Mouse (Mus musculus) small intestine, adult 2 months (tissue): Measurements from ENCODE around the gene Ifi202b. TPM values are rescaled to one million over a fixed set of nuclear protein-coding genes. Genes with fewer than 3 reads are reported as not detected.
"Not testable (repeated sequence)": the region's sequence is repeated elsewhere in the genome, so short reads cannot be mapped to it uniquely, and the experiment has no call there.

Source experiments
- H3K27ac ChIP-seq: fragments of 200-500 bp; 2 replicates; pipeline ENCODE4 v1.5.1; 2012; ENCODE audit warnings: low read depth, low read length, control low read depth, inconsistent platforms; ENCODE audit not compliant: insufficient read depth
- H3K27me3 ChIP-seq: fragments of 200-500 bp; 2 replicates; pipeline ENCODE4 v1.6.1; 2012; ENCODE audit warnings: mild to moderate bottlenecking, moderate library complexity, low read length, inconsistent platforms; ENCODE audit not compliant: control insufficient read depth, insufficient read depth
- H3K36me3 ChIP-seq: fragments of 200-500 bp; 2 replicates; pipeline ENCODE4 v1.6.1; 2012; ENCODE audit warnings: mild to moderate bottlenecking, low read length, control low read depth, inconsistent platforms; ENCODE audit not compliant: control insufficient read depth, insufficient read depth
- H3K4me1 ChIP-seq: fragments of 200-500 bp; 2 replicates; pipeline ENCODE4 v1.6.1; 2012; ENCODE audit warnings: low read length, inconsistent platforms, mixed read lengths; ENCODE audit not compliant: control insufficient read depth, insufficient read depth, insufficient read length
- H3K4me3 ChIP-seq: fragments of 200-500 bp; 2 replicates; pipeline ENCODE4 v1.5.1; 2012; ENCODE audit warnings: low read depth, mild to moderate bottlenecking, control low read depth, inconsistent platforms, low read length, moderate library complexity
- CTCF ChIP-seq: fragments of 200-500 bp; IDR thresholded peaks from 2 replicates; pipeline ENCODE4 v1.5.1; 2012; ENCODE audit warnings: low read depth, mild to moderate bottlenecking, control low read depth, inconsistent platforms, low read length, moderate library complexity, mixed read lengths; ENCODE audit not compliant: insufficient replicate concordance, insufficient read length; ENCODE audit errors: extremely low read depth
- POLR2A ChIP-seq: fragments of 200-500 bp; IDR thresholded peaks from 2 replicates; pipeline ENCODE4 v1.6.1; 2012; ENCODE audit warnings: low read depth, mild to moderate bottlenecking, control low read depth, inconsistent platforms, low read length, moderate library complexity
- WGBS: fragments of 180-500 bp; shearing (Covaris S2); methylation state at CpG from one replicate; pipeline ENCODE4 v1.1.7; 2018; 5-methylcytosine and 5-hydroxymethylcytosine counted together
- polyA plus RNA-seq: library from polyadenylated mRNA; depleted of rRNA; stranded (reverse); fragments of >200 nt; gene quantifications from 2 replicates; pipeline ENCODE4 v1.2.3, GENCODE M21; 2012; rRNA removed

The Ifi202b gene
- polyA plus RNA-seq, 1 experiment: 0.10 TPM

DNA sequence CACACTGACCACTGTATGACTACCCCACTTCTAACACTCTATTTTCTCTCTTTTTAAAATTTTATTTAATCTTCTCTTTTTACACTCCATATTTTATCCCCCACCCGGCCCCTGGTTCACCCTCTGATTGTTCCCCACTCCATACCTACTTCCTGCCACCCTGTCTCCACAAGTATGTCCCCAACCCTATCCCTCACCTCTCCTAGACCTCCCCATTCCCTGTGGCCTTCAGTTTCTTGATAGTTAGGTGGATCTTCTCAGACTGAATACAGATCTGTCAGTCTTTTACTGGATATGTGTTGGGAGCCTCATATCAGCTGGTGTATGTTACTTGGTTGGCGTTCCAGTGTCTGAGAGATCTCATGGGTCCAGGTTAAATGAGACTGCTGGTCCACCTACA lies 68.0 kb downstream of the Ifi202b start:
- WGBS: 91% methylated on average over 2 of the region's 2 CpGs
- no peaks in the 10 kb centered on the region for H3K27me3 ChIP-seq
- TF ChIP-seq CTCF (no peak), POLR2A (no peak)

DNA sequence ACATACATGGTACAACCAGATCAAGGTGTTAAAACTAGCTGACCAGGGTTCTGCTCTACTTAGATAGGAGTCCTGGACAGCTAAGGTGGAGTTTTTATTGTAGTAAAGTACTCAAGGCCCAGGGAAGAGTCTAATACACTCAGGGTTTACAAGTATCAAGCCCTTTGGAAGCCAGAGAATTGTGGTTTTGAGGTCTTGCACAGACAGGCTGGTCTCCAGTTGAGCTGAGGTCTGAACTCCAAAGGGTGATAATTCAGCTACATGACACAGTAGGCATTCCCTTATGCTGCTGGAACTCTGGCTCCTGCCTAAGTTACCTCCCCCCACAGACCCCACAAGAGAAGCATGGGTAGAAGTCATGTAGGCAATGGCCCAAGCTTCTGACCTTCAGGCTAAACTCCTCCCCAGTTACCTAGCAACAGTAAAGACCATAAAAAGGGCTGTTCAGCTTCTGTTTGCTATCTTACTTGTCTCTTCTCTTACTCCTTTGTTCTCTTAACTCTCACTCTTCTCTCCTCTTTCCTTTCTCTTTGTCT lies 69.2 kb downstream of the Ifi202b start:
- H3K4me3 ChIP-seq, H3K36me3 ChIP-seq, H3K27ac ChIP-seq, H3K4me1 ChIP-seq, H3K27me3 ChIP-seq: not testable (repeated sequence)

More for the DNA sequence above, 68.0 kb downstream of the Ifi202b start:
- Histone ChIP-seq H3K4me3 (no peak overlapping the region), H3K27ac (no peak overlapping the region), H3K4me1 (no peaks in the 10 kb centered on the region), H3K36me3 (no peaks in the 10 kb centered on the region)

Other genes starting within 250 kb of the Ifi202b start
- gene Ifi207, start 241.0 kb downstream of the Ifi202b start, polyA plus RNA-seq: 1.3 and 1.8 TPM in 2 replicates
- gene Ifi204, start 215.8 kb downstream of the Ifi202b start, polyA plus RNA-seq: 0.06 and 0.14 TPM in 2 replicates
- gene Ifi211, start 69.7 kb downstream of the Ifi202b start, polyA plus RNA-seq: 0.06 and 0.15 TPM in 2 replicates
- 0.19 and 0.33 TPM in 2 replicates for gene Mndal, start 40.3 kb downstream of the Ifi202b start, polyA plus RNA-seq
- gene Ifi203, start 40.1 kb downstream of the Ifi202b start, polyA plus RNA-seq: 1.4 and 2.3 TPM in 2 replicates
- 0.06 and 0.10 TPM in 2 replicates for gene Ifi205, start 49.1 kb upstream of the Ifi202b start, polyA plus RNA-seq
- 0.10 and 0.11 TPM in 2 replicates for gene Olfr433, start 58.0 kb upstream of the Ifi202b start, polyA plus RNA-seq
- gene Olfr432, start 66.5 kb upstream of the Ifi202b start, polyA plus RNA-seq: 0.34 TPM in 1 of 2 replicates, not detected in the other
- not detected in 2 replicates for gene Olfr430, start 83.9 kb upstream of the Ifi202b start, polyA plus RNA-seq
- not detected in 2 replicates for gene Olfr429, start 101.6 kb upstream of the Ifi202b start, polyA plus RNA-seq
- not detected in 2 replicates for gene Olfr427, start 114.1 kb upstream of the Ifi202b start, polyA plus RNA-seq
- not detected in 2 replicates for gene Olfr231, start 138.4 kb upstream of the Ifi202b start, polyA plus RNA-seq
- 0.10 TPM in 1 of 2 replicates, not detected in the other for gene Olfr424, start 148.8 kb upstream of the Ifi202b start, polyA plus RNA-seq
- gene Olfr420, start 172.9 kb upstream of the Ifi202b start, polyA plus RNA-seq: not detected in 2 replicates
- gene Spta1, start 190.0 kb upstream of the Ifi202b start, polyA plus RNA-seq: not detected in 2 replicates